Comparison of ENCODE assay signal across 8 mouse cellular contexts in the genomic region with DNA sequence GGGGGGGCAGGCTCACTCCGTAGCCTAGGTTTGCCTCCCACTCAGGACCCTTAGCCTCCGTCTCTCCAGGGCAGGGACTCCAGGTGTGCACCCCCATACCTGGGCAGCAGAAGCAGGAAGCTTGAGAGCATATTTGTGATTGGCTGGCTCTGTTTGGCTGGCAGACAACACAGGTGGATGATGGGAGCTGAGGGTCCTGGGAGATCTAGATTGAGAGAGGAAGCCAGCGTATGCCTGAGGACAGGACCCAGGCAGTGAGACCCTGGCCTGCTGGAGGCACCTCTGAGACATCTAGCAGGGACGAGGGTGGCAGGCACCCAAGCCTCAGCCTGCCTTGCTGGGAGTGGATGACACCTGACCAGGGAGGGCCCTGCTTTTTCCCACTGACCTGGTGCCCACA.
A peak's percentile ranks its signal among the peaks of the same experiment; 100 is the strongest.
DNase-seq lines count a peak whose midpoint lies in the region; ATAC-seq and TF ChIP-seq lines count a peak whose summit lies in the region.

No protein-coding gene starts in this region.

- H3K27ac ChIP-seq in heart, embryonic 11.5 days (ENCODE audit: low read depth, low read length): peak overlapping the region; percentile 96
- peak overlapping the region; percentile 84 for H3K27ac ChIP-seq in heart, postnatal 0 days (ENCODE audit: low read depth)
- H3K27ac ChIP-seq in macrophage: peak overlapping the region; percentile 96

- peak overlapping the region; percentile 65 for H3K4me3 ChIP-seq in heart, embryonic 11.5 days (ENCODE audit: low read depth, low read length)
- H3K4me3 ChIP-seq in E14TG2a.4 (replicated peaks; ENCODE audit: low read length) (peak overlapping the region; percentile 80), macrophage (ENCODE audit: inconsistent target) (peak overlapping the region; percentile 50)
- peak overlapping the region; percentile 50 for H3K4me3 ChIP-seq in heart, postnatal 0 days (ENCODE audit: low read depth, low read length)

- H3K9ac ChIP-seq in heart, embryonic 11.5 days (ENCODE audit: low read depth, low read length): peak overlapping the region; percentile 11; the same call in 1 of the 2 replicates
- H3K9ac ChIP-seq in heart, postnatal 0 days (replicated peaks; ENCODE audit: low read depth, low read length): peak overlapping the region; percentile 60

- H3K4me1 ChIP-seq in heart, embryonic 11.5 days (ENCODE audit: control insufficient read depth, insufficient read depth, low read length): peaks cover 46% of the 10 kb centered on the region
- H3K4me1 ChIP-seq in E14TG2a.4 (replicated peaks; ENCODE audit: low read depth, low read length): peaks cover 58% of the 10 kb centered on the region
- peaks cover 26% of the 10 kb centered on the region for H3K4me1 ChIP-seq in heart, postnatal 0 days (ENCODE audit: control insufficient read depth, insufficient read depth)

- no peak for DNase-seq in heart, postnatal 10 days
- DNase-seq in heart, postnatal 0 days (ENCODE audit: low spot score): no peak
- DNase-seq in c-Kit-positive CD71-positive TER-119-positive erythroid progenitor cells, embryonic 14.5 days (ENCODE audit: low spot score): no peak
- no peak for DNase-seq in urinary bladder, postnatal 36 days (ENCODE audit: low spot score in 2 of 2)
- no peak for DNase-seq in layer of hippocampus, adult 18-20 months (ENCODE audit: low spot score in 2 of 2)

- WGBS in heart, embryonic 11.5 days (ENCODE audit: insufficient replicate concordance): 56% methylated on average over 4 of the region's 4 CpGs
- WGBS in heart, postnatal 0 days: 37% methylated on average over 4 of the region's 4 CpGs
- 44% methylated on average over 4 of the region's 4 CpGs for WGBS in macrophage (ENCODE audit: missing documents)

- H3K27me3 ChIP-seq in heart, embryonic 11.5 days (ENCODE audit: control insufficient read depth, insufficient read depth, low read length): no peaks in the 10 kb centered on the region
- H3K27me3 ChIP-seq in E14TG2a.4 (ENCODE audit: insufficient read depth, low read length): peaks cover 11% of the 10 kb centered on the region
- no peaks in the 10 kb centered on the region for H3K27me3 ChIP-seq in heart, postnatal 0 days (ENCODE audit: control insufficient read depth, insufficient read depth, low read length)

- no peak for TF ChIP-seq CTCF in E14TG2a.4 (conservative IDR thresholded peaks at IDR 0.05; ENCODE audit: low read length)
- no peak for TF ChIP-seq CTCF in heart, postnatal 0 days (IDR thresholded peaks at IDR 0.05; ENCODE audit: low read depth)

- H3K9me3 ChIP-seq in heart, embryonic 11.5 days (replicated peaks; ENCODE audit: control insufficient read depth, low read length): no peaks in the 10 kb centered on the region
- no peaks in the 10 kb centered on the region for H3K9me3 ChIP-seq in E14TG2a.4 (ENCODE audit: low read length)
- no peaks in the 10 kb centered on the region for H3K9me3 ChIP-seq in heart, postnatal 0 days (replicated peaks; ENCODE audit: control insufficient read depth, low read length)

- intact Hi-C loops in heart, postnatal 10 days (cut with DNase I): loop anchor here (2.0 to 5.0 kb wide), 3 partner anchors 55 to 114 kb away; no protein-coding TSS in a partner anchor

- H3K36me3 ChIP-seq in heart, embryonic 11.5 days (ENCODE audit: control insufficient read depth, insufficient read depth, low read length): no peaks in the 10 kb centered on the region
- peaks cover 6% of the 10 kb centered on the region; the same call in 1 of the 2 replicates for H3K36me3 ChIP-seq in E14TG2a.4 (ENCODE audit: insufficient read depth, low read length)
- no peaks in the 10 kb centered on the region for H3K36me3 ChIP-seq in heart, postnatal 0 days (replicated peaks; ENCODE audit: control insufficient read depth, insufficient read depth, low read length)
- no peaks in the 10 kb centered on the region for H3K36me3 ChIP-seq in macrophage (ENCODE audit: inconsistent target)

- H3K79me2 ChIP-seq in macrophage (ENCODE audit: inconsistent target): peaks cover 23% of the 10 kb centered on the region; the same call in 1 of the 2 replicates

- peak overlapping the region; percentile 91 for H3K4me2 ChIP-seq in heart, embryonic 11.5 days
- H3K4me2 ChIP-seq in heart, postnatal 0 days (ENCODE audit: low read depth, low read length): peak overlapping the region; percentile 78

- ATAC-seq in heart, embryonic 11.5 days (replicated peaks; ENCODE audit: insufficient number of reproducible peaks, low FRiP score, low TSS enrichment): no peak
- no peak for ATAC-seq in heart, postnatal 0 days (ENCODE audit: insufficient read depth, low read depth)

- no peak for TF ChIP-seq EP300 in heart, postnatal 0 days (IDR thresholded peaks at IDR 0.05; ENCODE audit: low read depth)
